Mouse (Mus musculus): ENCODE results near the gene Atf4.

The Atf4 gene

DNA sequence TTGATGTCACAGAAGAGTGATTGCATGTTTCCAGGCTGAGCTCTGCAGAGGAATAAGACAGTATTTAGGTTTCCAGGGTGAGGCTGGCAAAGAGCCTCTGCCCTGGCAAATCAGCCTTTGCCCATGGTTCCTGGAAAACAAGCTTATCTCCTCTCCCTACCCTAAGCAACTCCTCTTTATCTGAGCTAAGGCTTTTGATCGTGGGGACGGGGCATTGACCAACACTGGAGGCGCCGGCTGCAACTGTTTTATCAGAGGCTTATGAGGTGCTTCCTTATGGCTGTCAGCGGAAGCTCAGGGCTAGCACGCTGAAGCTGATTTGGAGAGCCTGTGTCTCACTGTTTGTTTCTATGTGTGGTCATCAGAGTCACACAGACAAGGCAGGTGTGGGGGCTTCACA lies 4.4 kb upstream of the Atf4 start:
- DNase-seq: no peak

GRCm38 (mm10) chr15:80253530-80253929 lies 1.5 kb upstream of the Atf4 start:
- DNase-seq: no peak

DNA sequence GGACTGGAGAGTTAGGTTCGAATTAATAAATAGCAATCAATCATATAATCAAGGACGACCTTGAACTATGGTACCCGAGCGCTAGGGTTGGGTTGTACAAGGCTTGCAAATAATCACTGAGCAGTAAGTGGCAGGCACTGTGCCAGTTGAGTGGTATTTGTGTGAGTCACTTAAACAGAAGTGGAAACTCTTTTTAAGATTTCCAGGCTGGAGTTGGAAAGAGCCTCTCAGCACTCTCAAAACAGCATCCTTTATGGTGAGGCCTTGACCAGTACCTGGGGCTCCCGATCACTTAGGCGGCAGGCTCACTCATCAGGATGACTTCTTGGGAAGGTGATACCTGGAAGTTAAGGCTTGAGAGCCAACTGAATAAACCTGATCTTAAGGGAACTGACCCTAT lies 777 bp upstream of the Atf4 start:
- peak in 1 of 2 experiments; percentile 50 for DNase-seq

- DNase-seq: peak; percentile 88 to 94
Observed at GRCm38 (mm10) chr15:80255646-80256121, 700 bp downstream of the Atf4 start.

- no peak for DNase-seq
Observed at GRCm38 (mm10) chr15:80256242-80256641, 1.3 kb downstream of the Atf4 start.

DNA sequence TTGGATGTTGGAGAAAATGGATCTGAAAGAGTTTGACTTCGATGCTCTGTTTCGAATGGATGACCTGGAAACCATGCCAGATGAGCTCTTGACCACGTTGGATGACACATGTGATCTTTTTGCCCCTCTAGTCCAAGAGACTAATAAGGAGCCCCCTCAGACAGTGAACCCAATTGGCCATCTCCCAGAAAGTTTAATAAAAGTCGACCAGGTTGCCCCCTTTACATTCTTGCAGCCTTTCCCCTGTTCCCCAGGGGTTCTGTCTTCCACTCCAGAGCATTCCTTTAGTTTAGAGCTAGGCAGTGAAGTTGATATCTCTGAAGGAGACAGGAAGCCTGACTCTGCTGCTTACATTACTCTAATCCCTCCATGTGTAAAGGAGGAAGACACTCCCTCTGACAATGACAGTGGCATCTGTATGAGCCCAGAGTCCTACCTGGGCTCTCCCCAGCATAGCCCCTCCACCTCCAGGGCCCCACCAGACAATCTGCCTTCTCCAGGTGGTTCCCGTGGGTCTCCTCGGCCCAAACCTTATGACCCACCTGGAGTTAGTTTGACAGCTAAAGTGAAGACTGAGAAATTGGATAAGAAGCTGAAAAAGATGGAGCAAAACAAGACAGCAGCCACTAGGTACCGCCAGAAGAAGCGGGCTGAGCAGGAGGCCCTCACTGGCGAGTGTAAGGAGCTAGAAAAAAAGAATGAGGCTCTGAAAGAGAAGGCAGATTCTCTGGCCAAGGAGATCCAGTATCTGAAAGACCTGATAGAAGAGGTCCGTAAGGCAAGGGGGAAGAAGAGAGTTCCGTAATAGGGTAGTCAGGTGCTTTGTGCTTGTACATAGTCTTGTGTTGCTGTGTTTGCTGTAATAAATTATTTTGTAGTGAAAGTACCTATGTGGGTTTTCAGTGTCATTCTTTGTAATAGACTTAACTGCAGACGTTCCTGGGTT lies 1.9 kb downstream of the Atf4 start:
- no peak for DNase-seq

DNA sequence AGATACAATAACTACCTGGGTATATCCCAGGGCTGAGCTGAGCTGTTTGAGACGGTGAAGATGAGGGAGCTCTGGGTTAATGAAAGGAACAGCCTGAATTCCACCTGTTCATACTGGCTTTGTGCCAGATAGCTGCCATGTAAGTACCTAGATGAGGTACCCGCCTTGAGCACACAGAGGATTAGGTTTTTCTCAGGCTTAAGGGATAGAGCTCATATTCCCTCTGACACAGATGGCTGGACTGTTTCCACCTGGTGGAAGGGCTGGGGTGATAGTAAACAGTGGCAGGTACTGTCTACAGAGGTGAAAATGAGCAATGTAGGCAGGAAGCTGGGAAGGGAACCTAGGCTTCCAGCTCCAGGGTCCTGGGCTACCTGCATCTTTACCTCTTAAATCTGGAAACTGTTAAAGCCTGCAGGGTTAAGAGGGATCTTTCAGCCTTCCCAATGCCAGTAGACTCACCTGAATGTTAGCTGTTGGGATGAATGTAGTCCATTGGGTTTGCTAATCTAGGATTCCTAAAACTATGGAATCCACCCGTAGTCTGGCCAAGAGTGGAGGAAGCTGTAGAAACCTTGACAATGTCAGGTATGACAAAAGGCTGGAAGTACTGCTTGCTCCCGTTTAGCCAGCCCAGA lies 2.7 kb downstream of the Atf4 start:
- no peak for DNase-seq

DNA sequence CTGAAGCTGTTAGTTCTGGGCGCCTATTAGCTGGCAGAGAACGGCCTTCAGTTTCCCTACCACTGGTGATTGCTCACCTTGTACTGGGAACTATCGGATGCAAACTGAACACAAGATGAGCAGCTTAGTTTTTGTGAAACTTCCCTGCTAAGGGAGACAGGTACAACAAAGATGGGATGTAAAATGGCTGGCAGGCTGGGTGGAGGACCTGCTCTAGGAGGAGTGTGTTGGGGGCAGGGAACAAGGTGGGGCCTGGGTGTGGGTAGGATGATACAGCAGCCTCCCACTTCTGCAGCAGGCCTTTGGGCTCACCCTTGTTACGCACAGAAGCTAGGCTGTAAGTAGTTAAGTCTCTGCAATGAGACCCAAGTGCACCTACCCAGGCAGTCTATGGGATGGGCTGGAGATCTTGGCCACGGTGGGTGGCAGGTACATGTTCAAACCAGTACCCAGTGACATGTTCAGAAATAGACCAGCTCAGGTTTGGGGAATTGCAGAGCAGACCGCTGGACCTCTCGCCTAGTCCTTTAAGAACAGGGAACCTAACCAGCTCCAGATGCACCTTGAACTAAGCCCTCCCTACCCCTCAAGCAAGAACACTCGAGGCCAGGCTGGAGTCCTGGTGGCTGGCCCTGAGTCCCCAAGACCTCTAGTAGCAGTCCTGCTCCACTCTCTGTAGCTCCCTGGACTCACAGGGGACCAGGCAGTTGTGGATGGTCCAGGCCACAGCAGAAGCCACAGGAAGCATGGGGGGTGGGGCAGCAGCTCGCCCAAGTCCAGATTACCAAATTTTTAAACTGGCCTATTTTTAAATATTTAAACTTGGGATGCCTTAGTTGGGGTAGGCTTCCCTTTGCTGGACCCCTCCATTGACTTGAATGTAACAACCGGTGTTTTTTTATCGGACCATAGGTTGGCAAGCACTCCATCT lies 3.5 kb downstream of the Atf4 start:
- no peak for DNase-seq

DNA sequence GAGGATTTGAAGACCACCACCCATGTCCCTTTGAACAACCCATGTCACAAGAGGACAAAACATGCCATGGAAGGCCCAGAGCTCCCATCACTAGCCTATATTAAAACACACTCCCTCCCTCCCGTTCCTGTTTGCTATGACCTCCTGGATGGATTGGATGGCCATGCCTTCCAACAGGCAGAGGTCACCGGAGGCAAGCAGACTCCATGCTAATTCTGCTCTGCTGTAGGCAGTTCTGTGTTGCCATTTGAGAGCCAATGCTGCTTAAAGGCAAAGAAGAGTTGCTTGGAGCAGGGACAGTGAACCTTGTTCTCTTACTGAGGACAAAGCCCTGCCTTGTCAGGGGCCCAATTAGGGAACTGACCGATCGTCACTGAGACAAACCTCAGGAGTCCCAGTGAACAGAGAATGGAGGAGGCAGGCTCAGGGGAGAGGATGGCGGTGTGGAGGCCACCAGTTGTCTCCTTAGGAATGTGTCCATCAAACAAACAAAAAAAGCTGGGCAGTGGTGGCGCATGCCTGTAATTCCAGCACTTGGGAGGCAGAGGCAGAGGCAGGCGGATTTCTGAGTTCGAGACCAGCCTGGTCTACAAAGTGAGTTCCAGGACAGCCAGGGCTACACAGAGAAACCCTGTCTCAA lies 4.5 kb downstream of the Atf4 start:
- DNase-seq: no peak

- peak; percentile 86 to 90 for DNase-seq
Observed at GRCm38 (mm10) chr15:80260677-80261076, 5.7 kb downstream of the Atf4 start.

DNA sequence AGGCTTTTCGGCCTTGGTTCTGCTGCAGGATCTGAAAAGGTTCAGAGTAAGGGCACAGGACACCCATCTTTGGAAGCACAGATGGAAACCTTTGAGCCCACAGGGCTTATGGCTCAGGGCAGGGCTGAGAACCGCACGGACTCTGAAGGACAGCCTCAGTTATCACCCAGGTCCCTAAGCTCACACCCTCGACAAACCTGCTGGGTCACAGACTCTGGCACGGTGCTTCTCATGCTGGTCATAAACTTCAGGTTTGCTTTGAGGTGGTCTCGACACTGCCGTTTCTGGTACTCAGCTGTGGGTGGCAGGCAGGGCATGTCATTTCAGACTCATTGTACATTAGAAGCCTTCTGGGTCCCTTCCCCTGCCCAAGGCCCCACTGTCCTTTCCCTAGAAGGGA lies 6.1 kb downstream of the Atf4 start:
- DNase-seq: no peak

DNA sequence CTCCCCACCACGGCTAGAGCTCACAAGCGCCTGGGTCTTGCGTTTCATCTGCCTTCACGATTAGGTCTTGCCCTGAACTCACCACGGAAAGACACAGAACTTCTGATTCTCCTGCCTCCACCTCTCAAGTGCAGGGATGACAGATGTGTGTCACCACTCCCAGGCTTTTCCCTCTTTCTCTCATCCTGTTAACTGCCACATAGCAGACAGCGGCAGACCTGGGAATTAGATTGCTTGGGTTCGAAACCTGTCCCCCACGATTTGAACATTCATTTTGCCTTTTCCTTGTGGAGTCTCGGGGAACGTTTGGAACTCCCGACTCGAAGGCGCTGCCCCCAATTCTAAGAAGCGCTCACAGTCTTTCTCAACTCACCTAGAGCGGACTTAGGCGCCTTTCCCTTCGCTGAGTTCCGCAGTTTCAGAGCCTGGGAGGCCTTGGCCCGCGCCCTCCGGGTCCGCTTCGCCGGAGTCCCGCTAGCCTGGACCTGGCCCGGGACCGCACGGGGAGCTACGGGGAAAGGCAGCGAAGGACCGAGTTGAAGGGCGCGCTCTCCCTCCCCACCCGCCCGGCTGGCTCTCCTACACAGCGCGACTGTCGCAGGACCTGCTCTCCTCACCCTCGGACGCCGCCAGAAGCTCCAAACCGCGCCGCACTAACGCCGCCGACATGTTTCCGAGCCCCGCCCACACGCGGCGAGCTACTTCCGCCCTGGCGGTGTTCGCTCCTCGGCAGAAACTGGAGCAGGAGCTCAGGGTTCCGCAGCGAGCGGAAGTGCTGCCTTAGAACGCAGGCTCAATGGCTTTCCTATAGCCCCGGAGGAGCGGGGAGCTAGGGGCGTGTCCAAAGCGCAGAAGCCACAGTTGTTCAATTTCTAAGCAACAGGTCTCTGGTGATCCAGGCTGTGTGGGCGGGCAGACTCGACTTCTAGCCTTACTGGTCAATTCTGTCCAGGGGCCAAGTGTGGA lies 8.9 kb downstream of the Atf4 start, which contains the start of gene Rps19bp1:
TSS of gene Rps19bp1 (minus strand) at position 706 of the 966 bp plus-strand sequence.
- DNase-seq: peak; percentile 91 to 94

GRCm38 (mm10) chr15:80266281-80266680 lies 11.3 kb downstream of the Atf4 start:
- DNase-seq: peak; percentile 88 to 93

DNA sequence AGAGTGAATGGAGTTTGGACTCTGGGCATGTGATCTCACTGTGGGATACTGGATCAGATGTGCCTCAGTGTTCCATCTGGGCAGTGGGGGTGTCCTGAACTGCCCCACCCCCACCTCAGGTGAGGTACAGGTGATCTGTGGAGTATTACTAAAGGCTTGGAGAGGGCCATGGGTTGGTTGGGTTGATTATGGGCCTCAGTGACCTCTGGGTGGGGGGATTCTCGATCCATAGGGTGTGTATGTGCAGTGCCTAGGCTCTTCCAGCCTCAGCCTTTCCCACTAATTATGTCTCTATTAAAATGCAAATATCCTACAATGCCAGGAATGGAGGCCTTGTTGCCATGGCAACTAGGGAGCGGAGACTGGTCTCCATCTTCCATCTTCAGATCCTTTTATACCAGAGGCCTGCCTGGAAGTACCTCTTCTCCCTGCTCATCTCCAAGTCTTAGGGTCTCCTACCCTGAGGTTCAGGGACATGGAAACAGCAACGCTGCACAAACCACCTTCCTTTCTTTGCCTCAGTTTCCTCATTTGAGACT lies 16.9 kb downstream of the Atf4 start:
- DNase-seq: no peak

DNA sequence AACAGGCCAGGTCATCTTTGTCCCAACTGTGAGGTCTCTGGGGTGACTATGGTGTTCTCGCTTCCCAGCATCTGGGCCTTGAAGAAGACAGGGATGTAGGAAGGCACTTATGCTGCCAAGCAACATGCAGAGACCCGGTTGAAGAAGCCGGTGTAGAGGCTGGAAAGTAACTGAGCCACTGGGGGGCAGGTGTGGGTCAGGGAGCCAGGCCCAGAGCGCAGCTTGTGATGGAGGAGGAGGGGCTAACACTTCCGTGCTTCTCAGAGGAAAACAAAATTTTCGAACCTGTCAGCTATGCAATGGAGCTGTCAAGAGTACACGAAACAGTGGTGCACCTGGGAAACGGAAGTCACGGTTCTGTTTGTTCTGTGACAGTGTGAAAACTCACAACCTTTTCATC lies 22.1 kb downstream of the Atf4 start:
- no peak for DNase-seq

- peak; percentile 68 to 83 for DNase-seq
Observed at GRCm38 (mm10) chr15:80277625-80278024, 22.6 kb downstream of the Atf4 start.

GRCm38 (mm10) chr15:80278121-80278759 lies 23.3 kb downstream of the Atf4 start:
- no peak for DNase-seq

- DNase-seq: no peak
Observed at GRCm38 (mm10) chr15:80279053-80279452, 24.1 kb downstream of the Atf4 start.

GRCm38 (mm10) chr15:80280646-80281045 lies 25.7 kb downstream of the Atf4 start:
- DNase-seq: peak in 1 of 2 experiments; percentile 57

DNA sequence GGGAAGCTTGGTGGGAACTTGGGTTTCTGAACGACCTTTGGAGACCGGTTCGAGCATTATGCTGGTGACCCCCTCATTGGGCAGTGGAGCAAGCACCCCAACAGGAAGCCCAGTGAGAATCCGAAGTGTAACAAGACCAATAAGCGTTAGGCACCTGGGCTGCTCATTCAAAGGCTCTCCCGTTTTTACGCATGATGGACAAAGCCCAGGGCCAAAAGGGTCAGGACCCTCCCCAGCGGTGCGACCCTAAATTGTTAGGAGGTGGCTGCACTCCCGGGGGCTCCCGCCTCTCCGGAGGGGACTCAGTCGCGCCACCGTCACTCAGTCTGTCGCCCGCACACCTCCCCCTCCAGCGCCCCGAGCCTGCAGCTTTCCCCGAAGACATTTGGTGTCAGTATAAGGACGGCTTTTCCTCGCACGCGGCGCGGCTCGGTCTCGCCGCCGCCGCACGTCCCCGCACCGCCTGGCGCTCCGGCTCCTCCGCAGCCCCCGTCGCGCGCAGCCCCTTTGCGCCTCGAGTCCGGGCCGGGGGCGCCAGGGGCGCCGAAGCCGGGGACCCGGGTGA lies 31.9 kb downstream of the Atf4 start, which contains the start of gene Cacna1i:
TSS of gene Cacna1i (plus strand) at position 388 of the 565 bp plus-strand sequence.
- DNase-seq: no peak

Data from kidney, postnatal 25 days (tissue).